29 mouse cellular contexts compared by ENCODE assay signal in the genomic region with DNA sequence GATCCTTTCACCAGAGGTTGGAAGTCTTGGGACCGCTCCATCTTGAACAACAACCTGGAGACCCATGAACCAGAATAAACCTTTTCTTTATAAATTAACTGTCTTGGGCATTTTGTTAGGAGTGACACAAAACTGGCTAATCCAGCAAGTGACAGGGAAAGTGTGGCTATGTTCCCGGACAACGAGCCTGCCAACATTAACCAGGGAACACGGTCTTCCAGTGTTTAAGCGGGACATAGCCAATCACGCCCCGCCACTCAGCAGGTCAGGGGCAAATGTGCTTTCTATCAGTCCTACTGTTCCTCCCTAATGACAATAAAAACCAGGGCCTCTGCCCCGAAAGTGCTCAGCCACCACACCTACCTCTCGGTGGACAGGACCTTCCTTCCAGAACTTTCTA. TPM values are rescaled to one million over a fixed set of nuclear protein-coding genes. Genes with fewer than 3 reads are reported as not detected.
DNase-seq lines count a peak whose midpoint lies in the region; ATAC-seq and TF ChIP-seq lines count a peak whose summit lies in the region.
"Had no signal": no experiment of that assay in that cellular context is flagged by ENCODE, and none has a peak within 500 bp of the region (broad histone marks: within the 10 kb centered on the region; RNA-seq: fewer than 3 reads in every experiment).

No protein-coding gene starts in this region.

- H3K36me3 ChIP-seq in heart, embryonic 12.5 days: peaks cover 8% of the 10 kb centered on the region; the same call in 1 of the 2 replicates
- H3K36me3 ChIP-seq: lung, embryonic 15.5 days had no signal

- H3K4me2 ChIP-seq in heart, embryonic 12.5 days: no peak overlapping the region
- H3K4me2 ChIP-seq: embryonic facial prominence, embryonic 13.5 days; heart, embryonic 13.5 days; hindbrain, embryonic 14.5 days; limb, embryonic 13.5 days; liver, embryonic 11.5 days; lung, embryonic 15.5 days; neural tube, embryonic 12.5 days had no signal

- H3K27me3 ChIP-seq in heart, embryonic 12.5 days (replicated peaks): no peaks in the 10 kb centered on the region
- H3K27me3 ChIP-seq: embryonic facial prominence, embryonic 13.5 days; heart, embryonic 13.5 days; limb, embryonic 13.5 days; neural tube, embryonic 12.5 days; Patski had no signal

- peak; percentile 73 for DNase-seq in gastrocnemius, adult 2 months
- DNase-seq in gastrocnemius, postnatal 25 days: no peak
- peak; percentile 41 to 43 for DNase-seq in heart, adult 9 months (ENCODE audit: low spot score in 2 of 2)
- peak; percentile 55 for DNase-seq in kidney, adult 9 months
- DNase-seq in kidney, postnatal 4 days: no peak
- DNase-seq in adipocyte (ENCODE audit: low spot score): peak; percentile 35
- no peak for DNase-seq in urinary bladder, postnatal 4 days (ENCODE audit: low spot score in 2 of 2)
- DNase-seq: adrenal gland, postnatal 36 days; gastrocnemius, postnatal 10 days; layer of hippocampus, adult 9-11 months; thymus, adult 2 months; thymus, postnatal 36 days had no signal

- H3K4me1 ChIP-seq in heart, embryonic 12.5 days (replicated peaks): peaks cover 4% of the 10 kb centered on the region; the same call in 1 of the 2 replicates
- H3K4me1 ChIP-seq: embryonic facial prominence, embryonic 13.5 days; heart, embryonic 13.5 days; limb, embryonic 13.5 days; lung, embryonic 15.5 days; neural tube, embryonic 12.5 days had no signal

- H3K9me3 ChIP-seq in heart, embryonic 12.5 days (replicated peaks): no peaks in the 10 kb centered on the region
- H3K9me3 ChIP-seq: embryonic facial prominence, embryonic 13.5 days; forebrain, embryonic 10.5 days; heart, embryonic 13.5 days; limb, embryonic 13.5 days; lung, embryonic 15.5 days; midbrain, embryonic 10.5 days; neural tube, embryonic 12.5 days had no signal

- no peak overlapping the region for H3K27ac ChIP-seq in gastrocnemius, adult 2 months
- H3K27ac ChIP-seq in heart, embryonic 12.5 days (ENCODE audit: poor library complexity, severe bottlenecking): no peak overlapping the region
- H3K27ac ChIP-seq: embryonic facial prominence, embryonic 13.5 days; forebrain, embryonic 10.5 days; heart, embryonic 13.5 days; hindbrain, embryonic 14.5 days; limb, embryonic 13.5 days; lung, embryonic 15.5 days; midbrain, embryonic 10.5 days; neural tube, embryonic 12.5 days had no signal

- ATAC-seq in heart, embryonic 12.5 days (ENCODE audit: insufficient number of reproducible peaks, low FRiP score): no peak
- ATAC-seq: forebrain, embryonic 16.5 days; inflammation-experienced regulatory T-cells, adult 6 months; midbrain, embryonic 16.5 days; Patski had no signal

- 85% methylated on average over 9 of the region's 9 CpGs for WGBS in heart, embryonic 12.5 days

- H3K4me3 ChIP-seq in gastrocnemius, adult 2 months: no peak overlapping the region
- H3K4me3 ChIP-seq in heart, embryonic 12.5 days: no peak overlapping the region
- H3K4me3 ChIP-seq: embryonic facial prominence, embryonic 13.5 days; forebrain, embryonic 10.5 days; heart, embryonic 13.5 days; limb, embryonic 13.5 days; lung, embryonic 15.5 days; midbrain, embryonic 10.5 days; myocyte; neural tube, embryonic 12.5 days had no signal

- no peak overlapping the region for H3K9ac ChIP-seq in heart, embryonic 12.5 days
- H3K9ac ChIP-seq: embryonic facial prominence, embryonic 13.5 days; heart, embryonic 13.5 days; hindbrain, embryonic 14.5 days; limb, embryonic 13.5 days; lung, embryonic 15.5 days; neural tube, embryonic 12.5 days had no signal

- no peak for TF ChIP-seq CTCF in gastrocnemius, adult 2 months (IDR thresholded peaks at IDR 0.05)

- intact Hi-C loops in gastrocnemius, adult 2 months (cut with DNase I): loop anchor here (10.0 kb wide), 1 partner anchor 209 kb away; no protein-coding TSS in a partner anchor

RNA-seq across cellular contexts. Expression of a gene that starts 13.4 kb away (rescaled TPM):
- 1 to 10 TPM; 1.4 to 1.8 TPM for total RNA-seq in gastrocnemius, adult 2 months (2021)
- total RNA-seq in gastrocnemius, postnatal 25 days (2021): 1 to 10 TPM; 1.2 to 2.1 TPM
- 2.7 and 3.0 TPM in 2 replicates for polyA plus RNA-seq in heart, embryonic 12.5 days (2016; fragmentation: Nextera tagmentation; extraction: Ambion mirVana)
- total RNA-seq: MEL had no signal
- polyA plus RNA-seq: inflammation-experienced regulatory T-cells, adult 6 months had no signal

RNA-seq across cellular contexts. Expression of a gene that starts 47.8 kb away (rescaled TPM):
- under 1 TPM in 1 of 2 experiments, not detected in 1; 0.17 TPM for total RNA-seq in gastrocnemius, adult 2 months (2021)
- total RNA-seq in gastrocnemius, postnatal 25 days (2021): under 1 TPM; 0.16 to 0.20 TPM
- 1.8 and 2.2 TPM in 2 replicates for polyA plus RNA-seq in heart, embryonic 12.5 days (2016; fragmentation: Nextera tagmentation; extraction: Ambion mirVana)
- total RNA-seq: MEL had no signal
- polyA plus RNA-seq: myocyte had no signal

RNA-seq across cellular contexts. Expression of a gene that starts 52.2 kb away (rescaled TPM):
- under 1 TPM; 0.06 to 0.10 TPM for total RNA-seq in gastrocnemius, adult 2 months (2021)
- under 1 TPM; 0.05 to 0.26 TPM for total RNA-seq in gastrocnemius, postnatal 25 days (2021)
- 0.05 and 0.06 TPM in 2 replicates for polyA plus RNA-seq in heart, embryonic 12.5 days (2016; fragmentation: Nextera tagmentation; extraction: Ambion mirVana)
- total RNA-seq: megakaryocyte progenitor cell, adult 5-6 weeks; MEL had no signal
- polyA plus RNA-seq: inflammation-experienced regulatory T-cells, adult 6 months; myocyte; Patski had no signal

Comparison
In these comparisons a context has a peak if more than half of its experiments do, and no peak if none do; other contexts are left out.
1. DNase-seq: peak in gastrocnemius, adult 2 months (single experiment), heart, adult 9 months (2 of 2), kidney, adult 9 months (single experiment) and adipocyte (single experiment); none in gastrocnemius, postnatal 25 days (single experiment), kidney, postnatal 4 days (0 of 2) and urinary bladder, postnatal 4 days (0 of 2).